Mouse (Mus musculus): ENCODE measurements around the gene Tlcd1.
"Not testable (repeated sequence)": the region's sequence is repeated elsewhere in the genome, so short reads cannot be mapped to it uniquely, and the experiment has no call there.

The Tlcd1 gene

GRCm38 (mm10) chr11:78177903-78178858, 1.7 kb downstream of the Tlcd1 start:
- DNase-seq (ENCODE audit: low spot score), result peak; percentile 91

- DNase-seq (ENCODE audit: low spot score), result no peak
These were observed 2.4 kb downstream of the Tlcd1 start for GRCm38 (mm10) chr11:78178859-78179437.

- DNase-seq (ENCODE audit: low spot score), result no peak
These were observed 3.0 kb downstream of the Tlcd1 start for GRCm38 (mm10) chr11:78179438-78179999.

- DNase-seq (ENCODE audit: low spot score), result no peak
These were observed 3.7 kb downstream of the Tlcd1 start for GRCm38 (mm10) chr11:78180081-78180761.

DNA sequence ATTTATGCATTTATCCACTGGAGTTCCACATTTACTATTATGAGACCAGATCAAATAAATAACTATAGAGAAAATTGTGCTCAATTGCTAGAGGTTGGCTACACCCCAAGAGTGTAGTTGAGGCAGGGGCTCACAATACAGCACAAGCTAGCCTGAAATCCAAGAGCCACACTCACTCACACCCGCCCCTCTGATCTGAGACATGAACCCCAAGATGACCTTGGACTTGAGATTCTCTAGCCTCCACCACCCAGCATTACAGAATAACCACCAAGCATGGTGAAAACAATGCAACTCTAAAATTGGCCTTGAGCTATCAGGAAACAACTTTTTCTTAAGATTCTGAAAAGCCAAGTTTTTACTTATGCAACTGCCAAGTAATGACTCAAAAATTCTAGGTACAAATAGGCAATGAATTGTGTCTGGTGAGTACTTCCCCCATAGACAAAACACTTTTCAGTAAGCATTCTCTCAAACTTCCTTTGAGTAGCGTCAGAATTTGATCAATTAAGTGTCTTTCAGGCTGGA, 5.4 kb downstream of the Tlcd1 start:
- DNase-seq (ENCODE audit: low spot score), result no peak

DNA sequence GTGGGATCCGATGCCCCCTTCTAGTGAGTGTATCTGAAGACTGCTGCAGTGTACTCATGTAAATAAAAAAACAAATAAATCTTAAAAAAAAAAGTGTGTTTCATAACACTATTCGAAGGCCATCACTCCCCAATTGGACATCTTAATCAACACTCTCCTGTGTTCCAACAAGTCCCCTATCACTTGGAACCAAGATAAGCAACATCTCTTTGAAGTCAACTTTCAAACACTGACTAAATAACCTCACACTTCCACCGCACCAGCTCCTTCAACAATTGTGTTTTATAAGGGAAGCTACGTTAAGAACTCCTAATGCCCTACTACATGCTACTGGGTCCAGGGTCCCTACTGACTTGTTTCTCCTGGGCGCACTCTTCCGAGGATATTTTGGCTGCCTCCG, 5.9 kb downstream of the Tlcd1 start:
- no peak for DNase-seq (ENCODE audit: low spot score)

DNA sequence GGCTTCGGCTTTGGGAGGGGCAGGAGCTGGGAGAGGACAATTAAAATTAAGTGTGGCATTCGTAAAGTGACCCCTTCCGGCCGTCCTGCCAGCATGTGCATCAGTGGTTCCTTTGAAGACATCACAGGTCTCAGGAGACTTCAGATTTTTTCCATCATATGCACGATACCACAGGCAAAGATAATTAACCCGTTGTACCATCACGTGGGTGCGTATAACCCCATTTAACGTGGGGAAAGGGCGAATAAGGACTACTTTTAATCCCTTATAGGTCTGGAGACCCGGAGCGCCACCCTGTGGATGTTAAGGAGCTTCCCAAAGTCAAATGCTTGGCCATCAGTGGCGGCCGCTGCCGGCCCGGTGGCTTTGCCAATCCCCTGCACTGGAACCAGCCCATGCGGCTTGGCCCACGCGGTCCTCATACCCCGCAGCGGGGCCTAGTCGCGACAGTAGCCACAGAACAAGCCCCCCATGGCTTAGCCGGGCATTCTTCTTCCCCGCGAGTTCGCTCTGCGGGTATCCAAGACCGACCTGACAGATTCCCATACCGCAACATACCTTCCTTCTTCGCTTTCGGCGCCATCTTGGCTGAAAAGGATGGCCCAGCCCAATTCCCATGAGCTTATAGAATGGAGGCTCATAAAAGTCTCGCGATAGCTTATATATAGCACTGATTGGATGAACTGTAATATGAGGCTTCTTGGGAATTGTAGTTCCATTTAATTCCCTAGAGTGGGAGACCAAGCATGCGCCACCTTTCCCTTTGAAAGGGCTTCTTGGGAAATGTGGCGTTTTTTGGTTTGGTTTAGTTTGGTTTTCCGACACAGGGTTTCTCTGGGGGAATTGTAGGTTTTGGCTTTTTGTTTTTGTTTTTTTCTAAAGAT, 6.7 kb downstream of the Tlcd1 start, which contains the start of gene Rpl23a:
Gene Rpl23a (minus strand): TSS at position 624 of the 884 bp plus-strand sequence.
- peak; percentile 93 for DNase-seq (ENCODE audit: low spot score)

- DNase-seq (ENCODE audit: low spot score), result no peak
These were observed 7.5 kb downstream of the Tlcd1 start for GRCm38 (mm10) chr11:78183884-78184514.

DNA sequence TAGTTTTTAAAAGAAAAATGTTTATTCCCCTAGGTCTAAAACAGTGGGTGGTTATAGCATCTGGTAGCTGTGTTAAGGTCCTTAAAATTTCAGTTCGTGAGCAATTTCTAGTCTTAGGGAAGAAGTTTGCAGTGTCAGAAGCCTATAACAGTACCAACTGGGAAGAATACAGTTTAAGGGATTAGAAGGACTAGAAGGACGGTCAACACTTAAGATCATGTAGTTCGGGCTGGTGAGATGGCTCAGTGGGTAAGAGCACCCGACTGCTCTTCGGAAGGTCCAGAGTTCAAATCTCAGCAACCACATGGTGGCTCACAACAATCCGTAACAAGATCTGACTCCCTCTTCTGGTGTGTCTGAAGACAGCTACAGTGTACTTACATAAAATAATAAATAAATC, 8.2 kb downstream of the Tlcd1 start:
- not testable (repeated sequence) for DNase-seq (ENCODE audit: low spot score)

DNA sequence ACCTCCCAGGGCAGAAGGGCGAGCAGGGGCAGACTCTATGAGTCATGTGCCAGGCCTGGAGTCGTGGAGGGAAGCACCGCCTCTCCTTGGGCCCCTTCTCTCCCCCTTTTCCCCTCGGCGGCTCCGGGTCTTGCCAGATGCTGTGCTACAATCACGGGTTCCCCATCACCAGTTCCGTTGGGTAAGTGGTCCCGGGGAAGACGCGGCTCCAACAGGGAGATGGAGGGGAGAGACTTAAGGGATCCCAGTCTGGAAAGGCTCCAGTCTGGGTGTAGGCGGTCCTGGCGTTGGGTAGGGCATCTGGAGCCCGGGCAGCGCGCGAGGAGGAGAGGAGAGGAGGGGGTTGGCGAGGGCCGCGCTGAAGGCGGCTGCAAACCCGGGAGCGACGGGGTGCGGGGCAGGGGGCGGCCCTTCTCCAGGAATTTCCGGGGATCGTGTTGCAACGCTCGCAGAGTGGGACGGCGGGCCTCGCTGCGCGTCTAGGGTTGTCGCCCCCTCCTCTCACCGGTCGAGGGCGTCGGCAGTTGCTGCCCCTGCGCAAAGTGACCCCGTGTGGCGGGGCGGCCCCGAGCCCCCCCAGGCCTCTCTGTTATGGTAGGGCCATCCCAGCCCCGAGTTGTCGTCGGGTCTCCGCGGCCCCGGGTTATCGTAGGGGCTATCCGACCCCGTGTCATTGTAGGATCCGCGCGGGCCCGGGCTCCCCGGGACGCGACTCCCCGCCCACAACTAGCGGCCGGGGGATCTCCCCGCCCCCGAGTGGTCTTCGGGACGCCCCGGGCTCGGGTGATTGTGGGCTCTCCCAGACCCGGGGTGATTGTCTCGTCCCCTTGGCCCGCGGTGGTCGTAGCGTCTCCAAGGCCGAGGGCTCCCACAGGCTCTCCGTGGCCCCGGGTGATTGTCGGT, 12.1 kb downstream of the Tlcd1 start, which contains the start of gene Rab34:
Gene Rab34 (plus strand): TSS at position 100 of the 903 bp plus-strand sequence.
- no peak for DNase-seq (ENCODE audit: low spot score)

GRCm38 (mm10) chr11:78189234-78190040, 12.9 kb downstream of the Tlcd1 start:
- DNase-seq (ENCODE audit: low spot score), result no peak

DNA sequence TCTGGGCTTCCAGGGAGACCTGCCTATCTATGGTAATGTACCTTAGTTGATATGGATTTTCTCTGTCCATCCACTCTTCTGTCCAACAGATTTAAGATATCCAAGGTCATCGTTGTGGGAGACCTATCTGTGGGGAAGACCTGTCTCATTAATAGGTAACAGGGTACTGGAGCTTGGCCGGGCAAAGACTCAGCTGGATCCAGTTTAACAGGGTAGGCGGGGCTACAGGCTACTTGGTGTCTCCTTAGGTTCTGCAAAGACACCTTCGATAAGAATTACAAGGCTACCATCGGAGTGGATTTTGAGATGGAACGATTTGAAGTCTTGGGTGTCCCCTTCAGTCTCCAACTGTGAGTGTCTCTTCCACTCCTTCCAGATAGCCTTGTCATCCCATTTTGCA, 13.5 kb downstream of the Tlcd1 start:
- no peak for DNase-seq (ENCODE audit: low spot score)

DNA sequence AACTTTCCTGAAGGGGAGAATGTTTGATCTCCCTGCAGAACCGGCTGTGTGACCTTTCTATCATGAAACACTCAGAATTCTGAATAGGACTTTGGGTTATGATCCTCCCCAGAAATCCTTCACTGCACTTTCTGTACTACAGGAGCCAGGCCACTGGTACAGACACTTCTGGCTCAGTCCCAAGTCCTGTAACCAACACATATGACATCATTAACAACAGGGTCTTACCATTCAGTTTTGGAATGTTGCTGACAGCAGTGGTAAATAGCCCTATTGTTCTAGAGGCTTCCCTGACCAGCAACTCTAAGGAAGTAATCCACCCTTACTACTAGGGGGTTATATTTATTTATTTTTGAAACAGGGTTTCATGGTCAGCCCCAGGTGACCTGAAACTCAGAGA, 16.6 kb downstream of the Tlcd1 start, which contains the start of gene Proca1:
Gene Proca1 (plus strand): TSS at position 280 of the 400 bp plus-strand sequence.
- no peak for DNase-seq (ENCODE audit: low spot score)

GRCm38 (mm10) chr11:78194411-78195100, 18.0 kb downstream of the Tlcd1 start:
- no peak for DNase-seq (ENCODE audit: low spot score)

DNA sequence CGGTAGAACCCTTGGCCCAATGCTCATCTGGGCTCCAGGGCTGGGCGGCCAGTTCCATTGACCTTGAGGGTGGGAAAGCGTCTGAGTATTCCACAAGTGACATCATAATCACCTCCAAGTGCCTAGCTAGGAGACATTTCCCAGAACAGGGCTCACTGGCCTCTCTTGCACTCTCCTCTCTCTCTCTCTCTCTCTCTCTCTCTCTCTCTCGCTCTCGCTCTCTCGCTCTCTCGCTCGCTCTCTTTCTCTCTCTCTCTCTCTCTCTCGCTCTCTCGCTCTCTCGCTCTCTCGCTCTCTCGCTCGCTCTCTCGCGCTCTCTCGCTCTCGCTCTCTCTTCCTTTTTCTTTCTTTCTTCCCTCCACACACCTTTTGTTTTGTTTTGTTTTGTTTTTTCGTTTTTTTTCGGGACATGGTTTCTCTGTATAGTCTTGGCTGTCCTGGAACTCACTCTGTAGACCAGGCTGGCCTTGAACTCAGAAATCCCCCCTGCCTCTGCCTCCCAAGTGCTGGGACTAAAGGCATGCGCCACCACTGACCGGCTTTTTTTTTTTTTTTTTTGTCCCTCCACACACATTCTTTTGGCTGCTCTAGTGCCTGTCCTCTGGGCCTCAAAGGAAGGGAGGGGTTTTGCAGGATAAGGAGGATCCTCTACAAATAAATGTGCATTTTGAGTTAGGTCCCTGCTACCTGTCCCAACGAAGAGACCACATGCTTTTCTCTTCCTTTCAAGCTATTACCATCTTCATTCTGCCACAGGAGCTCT, 18.8 kb downstream of the Tlcd1 start:
- no peak for DNase-seq (ENCODE audit: low spot score)

DNA sequence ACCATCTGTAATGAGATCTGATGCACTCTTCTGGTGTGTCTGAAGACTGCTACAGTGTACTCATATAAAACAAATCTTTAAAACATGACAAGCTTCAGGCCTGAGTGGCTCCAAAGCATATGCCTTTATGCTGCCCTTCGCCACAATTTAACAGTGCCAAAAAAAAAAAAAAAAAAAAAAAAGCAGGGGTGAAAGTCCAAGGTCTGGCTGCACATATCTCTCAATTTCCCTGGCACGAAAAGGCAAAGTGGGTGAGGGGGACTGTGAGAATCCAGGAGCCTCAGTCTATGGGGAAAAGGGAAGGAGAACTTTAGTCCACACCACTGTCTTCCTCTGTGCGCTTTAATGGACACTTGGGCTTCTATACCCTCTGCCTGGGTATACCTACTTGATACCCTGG, 25.9 kb downstream of the Tlcd1 start:
- DNase-seq (ENCODE audit: low spot score), result no peak

DNA sequence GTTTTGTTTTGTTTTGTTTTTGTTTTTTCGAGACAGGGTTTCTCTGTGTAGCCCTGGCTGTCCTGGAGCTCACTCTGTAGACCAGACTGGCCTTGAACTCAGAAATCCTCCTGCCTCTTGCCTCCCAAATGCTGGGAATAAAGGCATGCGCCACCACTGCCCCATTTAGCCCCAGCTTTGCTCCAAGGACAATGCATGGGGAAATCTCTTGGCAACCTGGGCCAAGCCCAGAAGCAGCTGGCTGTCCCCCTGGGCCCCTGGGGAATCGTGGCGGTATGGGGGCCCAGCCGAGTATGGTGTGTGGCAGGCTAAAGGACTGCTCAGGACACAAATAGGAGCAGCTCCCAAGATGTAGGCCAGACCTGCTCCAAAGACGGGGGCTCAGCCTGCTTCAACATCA, 27.8 kb downstream of the Tlcd1 start:
- DNase-seq (ENCODE audit: low spot score), result no peak
